Mouse (Mus musculus): ENCODE data around the gene Poldip3. TPM values are rescaled to one million over a fixed set of nuclear protein-coding genes. Genes with fewer than 3 reads are reported as not detected.

The Poldip3 gene
- polyA plus RNA-seq, 1 experiment from 2014 or later = 155 TPM

Other genes starting within 250 kb of the Poldip3 start
- gene Tcf20, start 161.5 kb downstream of the Poldip3 start, polyA plus RNA-seq (2015; fragmentation: Nextera tagmentation; extraction: Ambion mirVana) = 15.2 and 15.8 TPM in 2 replicates
- gene Nfam1, start 116.1 kb downstream of the Poldip3 start, polyA plus RNA-seq (2015; fragmentation: Nextera tagmentation; extraction: Ambion mirVana) = 3.6 and 3.7 TPM in 2 replicates
- 60.9 and 68.9 TPM in 2 replicates for gene Serhl, start 59.9 kb downstream of the Poldip3 start, polyA plus RNA-seq (2015; fragmentation: Nextera tagmentation; extraction: Ambion mirVana)
- gene Rrp7a, start 26.6 kb downstream of the Poldip3 start, polyA plus RNA-seq (2015; fragmentation: Nextera tagmentation; extraction: Ambion mirVana) = 53.8 and 67.7 TPM in 2 replicates
- 116 and 118 TPM in 2 replicates for gene Cyb5r3, start 23.2 kb upstream of the Poldip3 start, polyA plus RNA-seq (2015; fragmentation: Nextera tagmentation; extraction: Ambion mirVana)
- gene A4galt, start 102.4 kb upstream of the Poldip3 start, polyA plus RNA-seq (2015; fragmentation: Nextera tagmentation; extraction: Ambion mirVana) = 0.53 and 2.2 TPM in 2 replicates
- 45.3 and 49.9 TPM in 2 replicates for gene Arfgap3, start 200.9 kb upstream of the Poldip3 start, polyA plus RNA-seq (2015; fragmentation: Nextera tagmentation; extraction: Ambion mirVana)

Data from embryonic facial prominence, embryonic 13.5 days (tissue).